ENCODE assay signal across 9 mouse cellular contexts in the genomic region with DNA sequence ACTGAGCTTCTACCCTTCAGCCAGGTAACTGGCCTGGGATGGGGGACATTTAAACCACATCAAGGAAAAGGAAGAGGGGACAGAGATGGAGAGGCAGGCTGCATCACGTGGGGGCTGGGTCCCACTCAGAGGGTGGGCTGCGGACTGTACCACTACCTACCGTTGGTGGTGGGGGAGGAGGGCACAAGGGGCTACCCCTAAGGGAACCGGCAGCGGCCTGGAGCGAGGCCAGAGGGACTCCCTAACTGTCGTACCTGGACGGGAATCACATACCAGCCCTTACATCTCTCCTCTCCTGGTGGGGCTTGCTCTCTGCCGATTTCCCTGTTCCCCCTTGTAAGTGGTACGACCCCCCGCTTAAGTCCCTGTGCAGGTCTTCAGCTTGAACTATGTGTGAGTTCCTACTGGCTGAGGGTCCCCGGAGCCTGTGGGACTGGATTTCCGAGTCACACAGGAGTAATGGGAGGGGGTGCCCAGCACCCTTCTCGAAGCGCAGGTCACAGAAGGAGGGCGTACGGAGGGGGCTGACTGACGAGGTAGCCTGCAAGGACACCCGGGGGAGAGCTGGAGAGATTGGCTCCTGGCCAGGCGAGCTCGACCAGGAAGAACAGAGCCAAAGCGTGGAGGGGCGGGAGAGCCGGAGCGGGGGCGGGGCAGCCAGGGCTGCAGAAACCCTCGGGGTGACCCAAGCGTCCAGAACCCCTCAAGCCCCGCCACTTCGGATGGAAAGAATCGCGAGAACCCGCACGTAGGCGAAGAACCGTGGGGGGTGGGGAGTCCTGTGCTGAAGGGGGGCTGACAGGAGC. TPM values are rescaled to one million over a fixed set of nuclear protein-coding genes. Genes with fewer than 3 reads are reported as not detected.
DNase-seq lines count a peak whose midpoint lies in the region; ATAC-seq and TF ChIP-seq lines count a peak whose summit lies in the region.
"Had no signal": no experiment of that assay in that cellular context is flagged by ENCODE, and none has a peak within 500 bp of the region (broad histone marks: within the 10 kb centered on the region; RNA-seq: fewer than 3 reads in every experiment).

No protein-coding gene starts in this region.

- H3K4me2 ChIP-seq in hindbrain, embryonic 15.5 days, result peak overlapping the region; percentile 94
- peak overlapping the region; percentile 92 for H3K4me2 ChIP-seq in limb, embryonic 13.5 days (replicated peaks)

- peak overlapping the region; percentile 68 for H3K4me3 ChIP-seq in G1E (ENCODE audit: low read depth, low read length)
- peak overlapping the region; percentile 58 for H3K4me3 ChIP-seq in forebrain, embryonic 10.5 days
- peak overlapping the region; percentile 69 for H3K4me3 ChIP-seq in hindbrain, embryonic 15.5 days
- peak overlapping the region; percentile 57 for H3K4me3 ChIP-seq in limb, embryonic 13.5 days

- peak overlapping the region; percentile 69 for H3K9ac ChIP-seq in hindbrain, embryonic 15.5 days
- H3K9ac ChIP-seq in limb, embryonic 13.5 days, result peak overlapping the region; percentile 79

- H3K27ac ChIP-seq in forebrain, embryonic 10.5 days, result peak overlapping the region; percentile 95
- H3K27ac ChIP-seq in hindbrain, embryonic 15.5 days (replicated peaks), result peak overlapping the region; percentile 96
- peak overlapping the region; percentile 61; the same call in 1 of the 2 replicates for H3K27ac ChIP-seq in limb, embryonic 13.5 days

- H3K9me3 ChIP-seq in G1E (replicated peaks), result no peaks in the 10 kb centered on the region
- no peaks in the 10 kb centered on the region for H3K9me3 ChIP-seq in forebrain, embryonic 10.5 days
- H3K9me3 ChIP-seq in hindbrain, embryonic 15.5 days, result no peaks in the 10 kb centered on the region
- H3K9me3 ChIP-seq in limb, embryonic 13.5 days, result no peaks in the 10 kb centered on the region

- no peak for ATAC-seq in G1E (ENCODE audit: extremely low read depth, insufficient number of reproducible peaks, low FRiP score, poor library complexity, severe bottlenecking)
- ATAC-seq in hindbrain, embryonic 15.5 days (ENCODE audit: low FRiP score, low read depth), result peak; percentile 81
- ATAC-seq in limb, embryonic 13.5 days (ENCODE audit: low FRiP score, low read depth), result peak; percentile 64
- ATAC-seq: Patski had no signal

- under 1% methylated on average over 36 of the region's 36 CpGs for WGBS in forebrain, embryonic 10.5 days
- WGBS in hindbrain, embryonic 15.5 days, result 0% methylated on average over 36 of the region's 36 CpGs
- WGBS in limb, embryonic 13.5 days, result 1% methylated on average over 36 of the region's 36 CpGs

- peaks cover 87% of the 10 kb centered on the region for H3K27me3 ChIP-seq in G1E (ENCODE audit: insufficient read depth, low read length)
- peaks cover 100% of the 10 kb centered on the region for H3K27me3 ChIP-seq in forebrain, embryonic 10.5 days (ENCODE audit: poor library complexity, severe bottlenecking)
- peaks cover 14% of the 10 kb centered on the region for H3K27me3 ChIP-seq in hindbrain, embryonic 15.5 days
- H3K27me3 ChIP-seq in limb, embryonic 13.5 days, result peaks cover 93% of the 10 kb centered on the region

- no peak for TF ChIP-seq CTCF in G1E (IDR thresholded peaks at IDR 0.05; ENCODE audit: low read depth, low read length)

- H3K36me3 ChIP-seq in G1E (replicated peaks), result peaks cover 11% of the 10 kb centered on the region
- no peaks in the 10 kb centered on the region for H3K36me3 ChIP-seq in forebrain, embryonic 10.5 days (replicated peaks)
- no peaks in the 10 kb centered on the region for H3K36me3 ChIP-seq in hindbrain, embryonic 15.5 days
- H3K36me3 ChIP-seq in limb, embryonic 13.5 days, result no peaks in the 10 kb centered on the region

- DNase-seq in cerebellum, postnatal 10 days, result peak; percentile 87 to 90
- no peak for DNase-seq in cerebellum, adult 11 months
- peak; percentile 47 for DNase-seq in G1E (ENCODE audit: low spot score)
- DNase-seq in forebrain, embryonic 10.5 days (ENCODE audit: extremely low spot score, low spot score), result peak; percentile 84
- DNase-seq in naive thymus-derived CD4-positive, alpha-beta T cell, adult 2 months (ENCODE audit: low read depth), result peak; percentile 37
- no peak for DNase-seq in c-Kit-positive CD71-positive TER-119-positive erythroid progenitor cells, embryonic 14.5 days (ENCODE audit: low spot score)

- peaks cover 61% of the 10 kb centered on the region for H3K4me1 ChIP-seq in G1E (ENCODE audit: insufficient read depth, low read depth, low read length)
- peaks cover 75% of the 10 kb centered on the region for H3K4me1 ChIP-seq in forebrain, embryonic 10.5 days
- H3K4me1 ChIP-seq in hindbrain, embryonic 15.5 days (replicated peaks), result peaks cover 66% of the 10 kb centered on the region
- peaks cover 70% of the 10 kb centered on the region for H3K4me1 ChIP-seq in limb, embryonic 13.5 days

RNA-seq across cellular contexts. Expression of gene Fgf11, which starts 1.1 kb away (rescaled TPM):
- 24.9 and 28.9 TPM in 2 replicates for total RNA-seq in G1E (2014; fragmentation: Nextera tagmentation)
- total RNA-seq in G1E (2017), result 3.6 and 4.2 TPM in 2 replicates
- 7.7 and 8.6 TPM in 2 replicates for polyA plus RNA-seq in G1E (2012)
- polyA plus RNA-seq in forebrain, embryonic 10.5 days (2016; fragmentation: Nextera tagmentation; extraction: Ambion mirVana), result 0.73 TPM in 2 replicates
- polyA plus RNA-seq in hindbrain, embryonic 15.5 days (2015; fragmentation: Nextera tagmentation; extraction: Ambion mirVana), result 5.7 and 7.1 TPM in 2 replicates
- 2.8 and 2.9 TPM in 2 replicates for polyA plus RNA-seq in limb, embryonic 13.5 days (2015; fragmentation: Nextera tagmentation; extraction: Ambion mirVana)

RNA-seq across cellular contexts. Expression of gene Tmem102, which starts 4.8 kb away (rescaled TPM):
- total RNA-seq in G1E (2014; fragmentation: Nextera tagmentation), result not detected in 2 replicates
- not detected in 2 replicates for total RNA-seq in G1E (2017)
- polyA plus RNA-seq in G1E (2012), result not detected in 2 replicates
- 0.71 and 0.95 TPM in 2 replicates for polyA plus RNA-seq in forebrain, embryonic 10.5 days (2016; fragmentation: Nextera tagmentation; extraction: Ambion mirVana)
- 1.1 and 2.0 TPM in 2 replicates for polyA plus RNA-seq in hindbrain, embryonic 15.5 days (2015; fragmentation: Nextera tagmentation; extraction: Ambion mirVana)
- polyA plus RNA-seq in limb, embryonic 13.5 days (2015; fragmentation: Nextera tagmentation; extraction: Ambion mirVana), result 2.5 and 2.6 TPM in 2 replicates

RNA-seq across cellular contexts. Expression of gene Chrnb1, which starts 4.9 kb away (rescaled TPM):
- total RNA-seq in G1E (2014; fragmentation: Nextera tagmentation) (2.3 and 2.8 TPM in 2 replicates), G1E (2017) (1.1 and 1.2 TPM in 2 replicates)
- 0.39 and 0.50 TPM in 2 replicates for polyA plus RNA-seq in G1E (2012)
- polyA plus RNA-seq in forebrain, embryonic 10.5 days (2016; fragmentation: Nextera tagmentation; extraction: Ambion mirVana), result 1.0 and 1.5 TPM in 2 replicates
- polyA plus RNA-seq in hindbrain, embryonic 15.5 days (2015; fragmentation: Nextera tagmentation; extraction: Ambion mirVana), result 1.2 and 2.2 TPM in 2 replicates
- polyA plus RNA-seq in limb, embryonic 13.5 days (2015; fragmentation: Nextera tagmentation; extraction: Ambion mirVana), result 23.6 and 27.7 TPM in 2 replicates

RNA-seq across cellular contexts. Expression of gene Gm39566, which starts 14.5 kb away (rescaled TPM):
- total RNA-seq in G1E (2014; fragmentation: Nextera tagmentation) (not detected in 2 replicates), G1E (2017) (0.05 and 0.06 TPM in 2 replicates)
- polyA plus RNA-seq in G1E (2012), result not detected in 2 replicates
- polyA plus RNA-seq in forebrain, embryonic 10.5 days (2016; fragmentation: Nextera tagmentation; extraction: Ambion mirVana), result not detected in 2 replicates
- not detected in 2 replicates for polyA plus RNA-seq in hindbrain, embryonic 15.5 days (2015; fragmentation: Nextera tagmentation; extraction: Ambion mirVana)
- polyA plus RNA-seq in limb, embryonic 13.5 days (2015; fragmentation: Nextera tagmentation; extraction: Ambion mirVana), result not detected in 2 replicates
- polyA plus RNA-seq: Patski had no signal

RNA-seq across cellular contexts. Expression of gene Spem2, which starts 17.7 kb away (rescaled TPM):
- total RNA-seq in G1E (2014; fragmentation: Nextera tagmentation) (not detected in 2 replicates), G1E (2017) (not detected in 2 replicates)
- not detected in 2 replicates for polyA plus RNA-seq in G1E (2012)
- polyA plus RNA-seq in forebrain, embryonic 10.5 days (2016; fragmentation: Nextera tagmentation; extraction: Ambion mirVana), result not detected in 2 replicates
- polyA plus RNA-seq in hindbrain, embryonic 15.5 days (2015; fragmentation: Nextera tagmentation; extraction: Ambion mirVana), result not detected in 2 replicates
- polyA plus RNA-seq in limb, embryonic 13.5 days (2015; fragmentation: Nextera tagmentation; extraction: Ambion mirVana), result not detected in 2 replicates
- polyA plus RNA-seq: Patski had no signal

Comparison
In these comparisons a context has a peak if more than half of its experiments do, and no peak if none do; other contexts are left out.
1. DNase-seq: peak in cerebellum, postnatal 10 days (2 of 2), G1E (single experiment), forebrain, embryonic 10.5 days (single experiment) and naive thymus-derived CD4-positive, alpha-beta T cell, adult 2 months (single experiment); none in cerebellum, adult 11 months (single experiment) and c-Kit-positive CD71-positive TER-119-positive erythroid progenitor cells, embryonic 14.5 days (single experiment).
2. Peak in every context shown above with its lines, with median percentiles within 50 percentile points of each other: H3K4me3 ChIP-seq and H3K27ac ChIP-seq.